Mouse (Mus musculus): ENCODE data around the gene Vamp9. TPM values are rescaled to one million over a fixed set of nuclear protein-coding genes. Genes with fewer than 3 reads are reported as not detected.

Gene Vamp9
- under 1 TPM in 1 of 2 experiments, not detected in 1; 0.71 TPM for total RNA-seq (2021)

DNA sequence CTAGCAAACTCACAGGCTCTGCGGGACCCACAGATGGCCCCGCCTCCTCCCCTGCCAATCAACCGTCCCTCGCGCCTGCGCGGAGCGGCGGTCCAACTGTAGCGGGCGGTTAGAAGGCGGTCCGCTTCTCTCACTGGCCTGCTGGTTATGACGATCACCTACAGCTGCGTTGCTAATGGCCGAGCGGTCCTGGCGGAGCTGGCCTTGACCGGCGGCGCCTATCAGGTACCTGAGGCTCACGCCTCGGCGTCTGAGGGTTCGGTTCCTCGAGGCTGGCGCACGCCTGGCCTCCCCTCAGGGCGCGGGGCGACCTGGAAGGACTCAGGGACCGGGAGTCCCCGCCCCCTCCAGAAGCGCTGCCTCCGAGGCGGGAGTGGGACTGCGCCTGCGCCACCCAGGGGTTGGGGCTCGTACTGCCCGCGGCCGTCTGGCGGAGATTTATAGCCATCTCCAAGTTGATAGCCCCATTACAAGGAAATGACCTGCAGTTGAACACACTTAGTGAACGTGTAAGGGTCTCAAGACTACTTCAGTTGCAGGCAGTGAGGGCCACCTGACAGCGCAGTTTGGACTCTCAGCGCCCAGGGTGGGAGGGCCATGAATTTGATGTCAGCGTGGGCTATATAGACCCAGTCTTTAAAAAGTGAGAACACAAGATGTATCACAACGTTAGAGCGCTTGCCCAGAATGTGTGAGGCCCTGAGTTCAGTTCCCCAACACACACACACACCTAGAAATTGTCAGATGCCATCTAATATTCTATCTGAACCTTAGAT, at the start of gene Vamp9:
TSS of gene Vamp9 (plus strand) at position 74 of the 776 bp plus-strand sequence.
- DNase-seq (ENCODE audit: extremely low spot score in 1 of 2, low spot score in 1 of 2) = peak; percentile 88 to 91

DNA sequence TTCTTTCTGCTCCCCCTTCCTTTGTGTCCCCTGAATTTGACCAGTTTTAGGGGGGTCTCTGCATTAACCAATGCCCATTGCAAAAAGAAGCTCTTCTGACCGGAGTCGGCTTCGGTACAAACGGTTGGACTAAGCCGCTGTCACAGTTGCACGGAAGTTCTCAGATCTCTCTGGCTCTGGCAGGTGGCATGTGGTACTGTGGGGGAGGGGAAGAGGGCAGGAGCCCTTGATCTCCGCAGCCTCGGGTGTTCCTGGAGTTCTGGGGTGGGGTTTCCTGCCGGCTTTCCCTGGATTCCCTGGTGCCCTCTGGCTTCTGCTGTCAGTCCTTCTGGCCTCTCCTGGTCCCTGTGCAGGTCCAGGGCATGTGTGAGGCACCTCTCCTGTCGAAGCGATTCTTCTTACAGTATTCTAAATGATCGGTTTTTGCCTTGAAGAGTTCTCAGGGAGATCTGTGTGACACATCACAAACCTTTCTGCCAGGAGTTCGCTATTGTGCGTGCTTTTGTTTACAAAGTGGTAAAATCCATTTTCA, 48.9 kb upstream of the Vamp9 start:
- DNase-seq (ENCODE audit: extremely low spot score in 1 of 2, low spot score in 1 of 2) = no peak

DNA sequence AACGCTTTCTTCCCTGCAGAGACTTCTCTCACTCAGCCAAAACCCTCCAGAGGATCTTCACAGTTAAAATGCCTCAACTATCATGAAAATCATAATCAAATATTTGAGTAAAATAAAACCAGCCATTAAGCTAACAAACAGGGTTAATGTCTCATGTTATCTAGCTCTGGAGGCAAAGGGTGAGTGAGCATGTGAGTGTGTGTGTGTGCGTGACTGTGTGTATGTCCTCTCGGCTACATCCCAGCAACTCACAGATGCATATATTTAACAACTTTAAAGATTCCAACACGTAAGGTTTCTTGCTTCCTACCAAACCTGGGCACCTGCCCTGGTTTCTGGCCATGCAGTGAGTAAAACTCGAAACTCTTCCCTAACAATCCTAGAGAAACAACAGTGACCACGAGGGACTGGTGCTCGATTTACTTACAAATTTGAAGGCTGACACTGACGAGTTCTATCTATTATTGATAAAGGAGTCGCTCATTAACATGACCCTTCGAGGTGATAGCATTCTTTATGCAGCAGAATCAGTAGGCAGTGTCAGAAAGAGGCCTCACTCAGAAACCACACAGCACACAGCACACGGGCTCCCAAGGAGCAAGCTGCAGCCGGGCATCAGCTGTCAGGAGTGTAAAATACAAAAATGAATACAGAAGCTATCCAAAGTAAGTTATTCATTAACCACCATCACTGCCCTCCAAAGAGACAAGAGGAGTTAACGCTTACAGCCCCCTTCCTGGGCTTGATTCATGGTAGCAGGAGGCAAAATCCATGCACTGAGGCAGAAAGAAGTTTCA, 46.2 kb upstream of the Vamp9 start:
- no peak for DNase-seq (ENCODE audit: extremely low spot score in 1 of 2, low spot score in 1 of 2)

DNA sequence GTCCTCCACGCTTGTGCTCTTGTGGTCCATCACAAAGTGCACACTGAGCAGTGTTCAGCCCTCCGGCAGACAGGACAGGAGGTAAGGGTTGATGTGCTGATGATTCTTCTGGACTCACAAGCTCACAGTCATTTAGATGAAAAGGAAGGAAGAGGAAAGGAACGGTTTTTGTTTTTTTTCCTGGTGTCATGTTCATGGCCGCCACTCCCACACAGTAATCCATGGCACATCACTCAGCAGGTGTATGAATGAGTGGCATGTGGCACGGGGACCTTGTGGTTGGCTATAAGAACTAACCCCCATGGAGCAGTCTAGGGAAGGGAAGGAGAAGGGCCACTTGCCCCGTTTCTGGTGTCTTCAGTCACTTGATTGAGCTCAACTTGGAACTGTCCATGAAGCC, 44.2 kb upstream of the Vamp9 start:
- no peak for DNase-seq (ENCODE audit: extremely low spot score in 1 of 2, low spot score in 1 of 2)

DNA sequence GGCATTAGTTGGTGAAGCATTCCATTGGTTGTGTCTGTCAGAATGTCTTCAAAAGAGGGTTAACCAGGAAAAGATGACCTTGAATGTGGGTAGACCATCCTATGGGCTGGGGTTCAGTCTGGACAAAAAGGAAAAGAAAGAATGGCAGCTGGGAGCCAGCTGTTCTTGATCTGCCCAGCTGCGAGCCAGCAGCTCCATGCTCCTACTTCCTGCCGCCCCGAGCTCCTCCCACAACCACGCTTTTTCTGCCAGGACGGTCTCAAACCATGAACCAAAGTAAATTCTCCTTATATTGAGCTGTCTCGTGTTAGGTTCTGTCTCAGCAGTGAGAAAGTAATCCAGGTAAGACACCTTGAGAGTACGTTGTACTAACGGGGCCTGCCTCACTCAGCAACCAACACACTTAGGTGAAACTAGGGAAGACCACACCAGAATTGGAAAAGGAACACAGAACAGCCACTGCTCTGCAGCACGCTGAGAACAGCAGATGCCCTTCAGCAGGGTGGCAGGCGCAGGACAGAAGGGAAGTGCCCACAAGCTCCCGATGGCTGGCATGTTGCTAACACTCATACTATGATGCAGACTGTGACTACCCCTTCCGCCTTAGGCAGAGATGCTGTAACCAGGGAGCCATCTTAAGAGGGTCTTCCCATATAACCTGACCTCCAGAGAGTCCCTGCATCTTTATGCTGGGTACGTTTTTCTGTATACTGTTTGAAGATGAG, 42.2 kb upstream of the Vamp9 start:
- DNase-seq (ENCODE audit: extremely low spot score in 1 of 2, low spot score in 1 of 2) = no peak

DNA sequence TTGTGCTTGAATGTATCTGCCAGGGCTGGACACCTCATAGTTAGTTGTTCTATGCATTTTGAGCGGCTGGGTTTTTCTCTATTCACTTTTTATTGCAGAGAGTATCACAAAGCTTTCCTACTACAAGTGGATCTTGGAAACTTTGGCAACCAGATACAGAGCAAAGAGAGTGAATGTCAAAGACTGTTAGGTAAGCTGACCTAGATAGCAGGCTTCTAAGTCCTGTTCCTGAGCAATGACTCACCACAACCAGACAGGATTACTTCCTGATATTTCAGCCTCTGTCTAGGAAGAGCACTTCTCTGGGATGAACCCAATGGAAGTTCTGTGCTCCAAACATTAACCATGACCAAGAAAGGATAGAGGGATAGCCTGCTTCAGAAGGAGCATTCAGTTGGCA, 40.3 kb upstream of the Vamp9 start:
- no peak for DNase-seq (ENCODE audit: extremely low spot score in 1 of 2, low spot score in 1 of 2)

DNA sequence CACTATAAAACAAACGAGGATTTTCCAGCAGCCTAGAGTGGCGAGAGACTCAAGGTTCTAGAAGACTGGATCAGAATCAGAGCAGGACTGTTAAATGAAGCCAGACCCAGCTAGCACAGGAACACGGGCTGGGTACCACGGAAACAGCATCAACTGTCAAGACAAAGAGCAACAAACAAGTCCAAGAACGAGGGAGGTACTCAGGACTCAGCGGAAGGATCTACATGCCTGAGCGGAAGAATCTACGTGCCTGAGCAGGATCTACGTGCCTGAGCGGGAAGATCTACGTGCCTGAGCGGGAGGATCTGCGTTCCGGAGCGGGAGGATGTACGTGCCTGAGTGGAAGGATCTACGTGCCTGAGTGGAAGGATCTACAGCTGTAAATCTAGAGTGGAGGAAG, 37.8 kb upstream of the Vamp9 start:
- no peak for DNase-seq (ENCODE audit: extremely low spot score in 1 of 2, low spot score in 1 of 2)

DNA sequence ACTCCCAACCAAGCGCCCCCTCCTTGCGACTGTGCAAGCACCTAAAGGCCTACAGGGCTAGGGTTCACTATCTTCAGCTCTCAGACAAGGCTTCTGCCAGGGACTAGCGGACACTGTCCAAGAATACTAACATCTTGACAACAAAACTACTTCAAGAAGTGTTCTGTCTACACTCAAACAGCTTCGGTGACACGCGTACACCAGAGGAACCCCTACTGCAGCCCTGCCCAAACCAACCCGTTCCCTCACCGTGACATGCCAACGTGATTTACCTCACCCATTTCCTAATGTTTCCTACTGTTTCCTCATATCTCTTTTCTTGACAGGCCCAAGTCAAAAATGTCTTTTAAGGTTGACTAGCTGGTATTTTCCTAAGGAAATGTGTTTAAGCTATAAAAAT, 37.1 kb upstream of the Vamp9 start:
- no peak for DNase-seq (ENCODE audit: extremely low spot score in 1 of 2, low spot score in 1 of 2)

DNA sequence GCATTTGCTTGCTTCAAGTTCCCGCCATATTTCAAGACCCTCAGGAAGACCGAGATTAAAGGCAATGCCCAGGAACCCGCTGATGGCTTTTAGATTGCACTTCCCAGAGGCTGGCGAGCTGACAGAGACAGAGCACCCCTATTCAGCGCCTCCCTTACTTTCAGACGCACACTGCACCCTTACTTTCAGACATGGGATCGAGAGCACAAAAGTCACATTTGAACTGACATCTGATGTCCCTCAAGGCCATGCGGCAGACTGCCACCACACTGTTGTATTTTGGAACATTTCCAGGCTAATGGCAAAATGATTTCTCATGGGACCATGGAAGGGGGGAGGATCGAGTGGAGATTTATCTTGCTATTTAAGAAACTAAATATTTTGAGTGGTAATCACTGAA, 28.5 kb upstream of the Vamp9 start:
- no peak for DNase-seq (ENCODE audit: extremely low spot score in 1 of 2, low spot score in 1 of 2)

DNA sequence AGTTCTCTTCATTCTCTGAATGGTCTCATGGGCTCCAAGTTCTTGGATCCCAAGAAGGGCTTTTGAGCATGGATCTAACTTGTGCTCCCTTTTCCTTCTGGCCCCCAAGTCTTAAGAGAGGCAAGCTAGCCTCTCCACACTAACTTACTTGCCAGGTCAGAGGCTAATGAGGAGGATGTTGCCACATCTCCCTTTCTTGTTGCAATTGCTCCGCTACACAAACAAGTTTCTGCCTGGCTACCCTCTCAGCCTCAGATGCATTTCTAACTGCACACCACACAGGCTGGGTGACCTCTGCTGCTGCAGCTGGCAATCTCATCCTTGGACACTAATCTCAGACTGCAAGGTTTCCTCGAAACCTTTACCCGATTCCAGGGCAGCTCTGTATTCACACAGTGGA, 23.6 kb upstream of the Vamp9 start:
- DNase-seq (ENCODE audit: extremely low spot score in 1 of 2, low spot score in 1 of 2) = no peak

DNA sequence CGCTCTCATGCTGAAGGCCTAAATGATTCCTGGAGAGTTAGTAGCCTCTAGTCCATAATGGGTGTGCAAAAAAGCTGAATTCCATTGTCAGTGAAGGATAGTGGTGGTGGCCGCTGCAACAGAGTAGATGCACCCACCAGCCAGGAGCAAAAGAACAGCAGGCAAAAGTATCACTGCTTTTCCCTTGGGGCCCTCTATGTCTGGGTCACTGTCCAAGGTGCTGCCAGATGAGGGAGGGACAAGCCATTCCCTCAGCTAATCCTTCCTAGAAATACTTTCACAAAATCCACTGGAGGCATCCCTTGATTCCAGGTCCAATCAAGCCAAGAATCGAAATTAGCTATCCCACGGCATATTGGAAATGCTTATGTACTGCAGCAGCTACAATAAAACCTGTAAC, 22.0 kb upstream of the Vamp9 start:
- DNase-seq (ENCODE audit: extremely low spot score in 1 of 2, low spot score in 1 of 2) = no peak

DNA sequence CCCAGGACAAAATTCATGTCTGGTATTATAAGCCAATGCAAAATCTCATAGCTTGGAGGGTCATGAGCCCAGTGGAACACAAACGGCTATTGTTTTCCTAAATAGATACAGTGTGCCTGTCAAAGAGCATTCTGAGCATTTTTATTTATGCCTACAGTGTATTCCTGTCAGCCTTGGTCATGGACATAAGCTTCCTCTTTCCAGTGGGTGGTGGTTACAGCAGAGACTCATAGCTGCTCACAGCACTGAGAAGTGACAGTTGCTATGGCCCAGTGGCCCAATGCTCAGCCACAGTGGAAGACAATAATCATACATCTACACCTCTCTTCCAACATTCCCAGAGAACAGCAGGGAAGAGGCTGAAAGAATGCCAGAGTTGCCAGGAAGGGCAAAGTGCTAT, 18.9 kb upstream of the Vamp9 start:
- DNase-seq (ENCODE audit: extremely low spot score in 1 of 2, low spot score in 1 of 2) = no peak

DNA sequence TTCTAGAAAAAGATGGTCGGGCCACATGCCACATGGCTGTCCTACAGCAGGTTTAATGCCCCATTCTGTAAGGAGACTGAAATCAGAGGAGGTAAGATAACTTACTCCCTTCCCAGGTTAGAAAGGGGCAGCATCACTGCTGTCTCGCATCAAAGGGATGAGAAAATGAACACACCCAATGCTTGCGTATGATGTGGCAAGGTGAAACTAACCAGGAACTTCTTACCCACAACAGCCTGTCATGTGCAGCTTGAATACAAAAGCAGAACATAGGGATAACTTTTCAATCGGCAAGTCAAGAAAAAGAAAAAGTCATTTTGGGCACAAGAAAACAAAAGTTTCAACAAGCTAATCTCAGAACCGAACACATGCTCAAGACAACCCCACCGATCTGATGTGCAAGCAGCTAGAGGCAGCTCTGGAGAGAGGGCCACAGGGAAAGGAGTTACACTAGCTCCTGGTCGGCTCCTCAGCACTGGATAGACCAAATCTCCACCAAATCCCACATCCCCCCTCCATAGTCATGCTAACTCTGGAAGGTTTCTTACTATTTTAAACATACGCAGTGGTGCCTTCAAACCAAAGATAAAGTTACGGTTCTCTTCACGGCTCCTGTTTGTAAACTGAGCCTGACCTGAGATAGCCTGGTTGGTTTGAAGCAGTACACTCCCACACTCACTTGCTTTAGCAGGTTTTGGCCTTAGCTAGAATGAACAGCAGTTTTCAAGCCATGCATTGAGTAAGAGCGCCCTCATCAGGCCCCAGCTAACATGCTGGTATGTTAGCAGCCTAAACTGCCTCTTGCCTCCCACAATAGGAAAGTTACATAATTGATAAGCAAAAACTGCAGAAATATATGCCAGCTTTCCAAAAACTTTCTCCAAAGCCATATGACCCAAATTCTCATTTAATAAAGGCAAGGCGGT, 14.3 kb upstream of the Vamp9 start:
- DNase-seq (ENCODE audit: extremely low spot score in 1 of 2, low spot score in 1 of 2) = peak; percentile 44 to 74

DNA sequence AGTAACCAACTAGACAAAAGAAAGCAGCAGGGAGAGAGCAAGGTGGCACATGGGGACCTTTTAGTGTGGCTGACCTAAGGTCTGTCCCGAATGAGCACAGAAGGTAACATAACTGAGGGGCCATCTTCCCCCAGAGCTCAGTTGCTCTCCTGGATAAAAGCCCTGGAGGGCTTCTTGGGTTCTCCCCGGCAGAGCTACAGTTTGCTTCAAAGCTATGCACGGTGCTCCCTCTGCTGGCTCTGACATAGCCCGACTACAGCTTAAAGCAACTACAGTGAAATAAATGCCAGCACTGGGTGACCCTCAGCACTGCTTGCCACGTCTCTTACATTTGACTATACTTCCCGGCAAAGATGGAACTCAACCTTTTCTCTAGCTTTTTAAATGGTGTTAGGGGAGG, 6.0 kb upstream of the Vamp9 start:
- DNase-seq (ENCODE audit: extremely low spot score in 1 of 2, low spot score in 1 of 2) = peak; percentile 34 to 60

DNA sequence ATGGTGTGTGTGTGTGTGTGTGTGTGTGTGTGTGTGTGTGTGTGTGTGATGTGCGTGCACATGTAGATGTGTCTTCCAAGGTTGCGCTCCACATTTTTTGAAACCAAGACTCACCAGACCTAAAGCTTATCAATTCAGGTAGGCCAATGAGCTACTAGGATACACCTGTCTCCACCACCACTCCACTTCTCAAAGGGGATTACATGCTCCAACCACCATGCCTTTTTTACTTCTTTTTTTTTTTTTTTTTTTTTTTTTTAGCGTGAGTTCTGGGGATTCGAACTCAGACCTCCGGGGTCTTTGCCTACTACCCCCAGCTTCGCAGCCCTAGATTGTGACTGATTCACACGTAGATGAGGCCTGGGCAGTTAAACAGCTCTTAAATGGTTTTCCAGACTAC, 323 bp upstream of the Vamp9 start:
- no peak for DNase-seq (ENCODE audit: extremely low spot score in 1 of 2, low spot score in 1 of 2)

DNA sequence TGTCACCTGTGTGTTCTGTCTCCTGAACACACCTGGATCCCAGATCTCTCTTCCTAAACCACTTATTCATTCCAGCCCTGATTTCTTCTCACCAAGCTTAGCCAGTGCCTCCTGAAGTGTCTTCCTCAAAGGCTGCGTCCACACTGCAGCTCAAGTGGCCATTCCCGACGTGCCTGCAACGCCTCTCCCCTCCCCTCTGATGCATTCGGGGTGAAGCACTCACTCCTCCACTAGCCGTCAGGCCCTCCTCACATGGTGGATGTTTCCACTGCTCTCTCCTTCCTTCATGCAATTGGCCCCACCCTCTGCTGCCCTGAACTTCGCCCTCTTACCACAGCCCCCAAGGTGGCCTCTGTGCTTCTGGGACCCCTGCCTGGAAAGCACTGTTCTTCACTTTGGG, 9.4 kb downstream of the Vamp9 start:
- no peak for DNase-seq (ENCODE audit: extremely low spot score in 1 of 2, low spot score in 1 of 2)

DNA sequence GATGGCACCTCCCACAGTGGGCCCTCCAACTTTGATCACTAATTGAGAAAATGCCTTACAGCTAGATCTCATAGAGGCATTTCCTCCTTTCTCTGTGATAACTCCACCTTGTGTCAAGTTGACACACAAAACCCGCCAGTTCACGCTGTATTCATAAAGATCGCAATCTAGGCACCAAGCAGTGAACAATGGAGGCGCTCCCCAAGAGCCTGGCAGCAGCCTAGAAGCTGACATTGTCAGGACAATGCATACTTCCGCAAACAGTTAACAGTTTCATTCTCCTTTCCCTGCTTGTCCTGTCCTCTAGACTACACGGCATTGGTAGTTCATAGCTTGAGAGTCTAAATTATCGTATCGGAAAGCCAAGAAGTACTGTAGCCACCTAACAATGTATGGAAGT, 16.0 kb downstream of the Vamp9 start:
- no peak for DNase-seq (ENCODE audit: extremely low spot score in 1 of 2, low spot score in 1 of 2)

DNA sequence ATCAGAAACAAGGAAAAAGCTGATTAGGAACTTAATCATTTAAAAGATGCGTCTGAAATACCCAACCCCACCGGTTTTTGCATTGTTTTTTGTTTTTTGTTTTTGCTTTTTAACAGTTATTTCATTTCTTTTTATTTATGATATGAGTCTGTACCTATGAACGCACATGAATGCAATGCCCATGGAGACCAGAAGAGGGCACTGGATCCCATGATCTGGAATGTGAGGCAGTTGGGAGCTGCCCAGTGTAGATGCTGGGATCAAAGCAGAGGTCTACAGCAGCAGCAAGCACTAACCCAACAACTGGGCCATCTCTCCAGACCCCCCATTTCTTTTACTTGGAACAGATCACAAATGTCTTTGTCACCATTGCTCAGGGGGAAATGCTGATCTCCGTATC, 21.9 kb downstream of the Vamp9 start:
- peak in 1 of 2 experiments; percentile 35 for DNase-seq (ENCODE audit: extremely low spot score in 1 of 2, low spot score in 1 of 2)

DNA sequence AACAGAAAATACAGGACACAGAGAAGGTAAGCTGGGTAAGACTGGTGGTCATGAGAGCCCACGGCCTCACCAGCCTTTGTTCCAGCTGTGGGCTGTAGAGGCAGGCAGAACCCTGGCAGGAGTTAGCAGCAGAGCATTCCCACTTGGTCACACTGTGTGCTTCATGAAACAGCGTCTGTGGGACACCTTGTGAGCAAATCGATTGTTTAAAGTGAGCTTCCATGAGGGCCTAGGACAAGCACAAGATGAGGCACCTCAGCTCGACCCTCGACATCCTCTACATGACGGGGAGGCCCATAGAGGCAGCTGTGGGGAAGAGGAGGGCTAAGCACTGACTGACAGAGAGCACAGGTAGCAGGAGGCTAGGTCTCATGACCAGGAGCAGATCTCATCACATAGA, 25.9 kb downstream of the Vamp9 start:
- DNase-seq (ENCODE audit: extremely low spot score in 1 of 2, low spot score in 1 of 2) = no peak

DNA sequence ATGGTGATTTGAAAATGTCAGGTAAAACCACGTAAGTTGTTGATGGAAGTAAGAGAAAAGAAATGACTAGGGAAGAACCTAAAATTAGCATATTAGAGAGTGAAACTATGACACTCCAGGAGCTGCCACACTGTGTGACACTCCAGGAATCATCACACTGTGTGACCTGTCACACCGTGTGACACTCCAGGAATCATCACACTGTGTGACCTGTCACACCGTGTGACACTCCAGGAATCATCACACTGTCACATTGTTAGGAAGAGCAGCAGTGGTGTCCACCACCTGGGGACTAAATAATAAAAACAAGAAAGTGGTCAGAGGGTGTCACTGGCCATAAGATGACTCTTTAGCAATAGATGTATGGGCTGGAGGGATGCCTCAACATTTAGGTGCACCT, 33.4 kb downstream of the Vamp9 start:
- DNase-seq (ENCODE audit: extremely low spot score in 1 of 2, low spot score in 1 of 2) = no peak
